Mouse (Mus musculus) stomach, embryonic 16.5 days (tissue): ENCODE measurements around the gene Zfp970. TPM values are rescaled to one million over a fixed set of nuclear protein-coding genes. Genes with fewer than 3 reads are reported as not detected.
"Not testable (repeated sequence)": the region's sequence is repeated elsewhere in the genome, so short reads cannot be mapped to it uniquely, and the experiment has no call there.

Experiments used
- ATAC-seq: fragments of 200-750 bp; cut with Nextera tagmentation; 2 replicates; pipeline ENCODE4 v1.8.0; 2017; ENCODE audit warnings: moderate number of reproducible peaks, moderate TSS enrichment; ENCODE audit not compliant: insufficient read depth, low FRiP score
- H3K27ac ChIP-seq: fragments of 300-500 bp; sonication (generic); 2 replicates; pipeline ENCODE4 v1.5.1; 2014; ENCODE audit warnings: low read length
- H3K27me3 ChIP-seq: fragments of 300-500 bp; sonication (generic); 2 replicates; pipeline ENCODE4 v1.6.1; 2014; ENCODE audit warnings: low read length, control low read depth, mixed read lengths; ENCODE audit not compliant: control insufficient read depth, insufficient read depth
- H3K36me3 ChIP-seq: fragments of 300-500 bp; sonication (generic); 2 replicates; pipeline ENCODE4 v1.6.1; 2014; ENCODE audit warnings: low read length; ENCODE audit not compliant: control insufficient read depth, insufficient read depth
- H3K4me1 ChIP-seq: fragments of 300-500 bp; sonication (generic); 2 replicates; pipeline ENCODE4 v1.6.1; 2014; ENCODE audit warnings: low read length, control low read depth, mixed read lengths; ENCODE audit not compliant: control insufficient read depth, insufficient read depth
- H3K4me2 ChIP-seq: fragments of 300-500 bp; sonication (generic); 2 replicates; pipeline ENCODE4 v1.6.1; 2014; ENCODE audit warnings: low read depth, low read length, mixed read lengths
- H3K4me3 ChIP-seq: fragments of 300-500 bp; sonication (generic); replicated peaks from 2 replicates; pipeline ENCODE4 v1.5.1; 2014; ENCODE audit warnings: mild to moderate bottlenecking, low read length
- H3K9ac ChIP-seq: fragments of 300-500 bp; sonication (generic); 2 replicates; pipeline ENCODE4 v1.6.1; 2014; ENCODE audit warnings: low read length
- H3K9me3 ChIP-seq: fragments of 300-500 bp; sonication (generic); replicated peaks from 2 replicates; pipeline ENCODE4 v1.6.1; 2016; ENCODE audit warnings: low read length, control low read depth; ENCODE audit not compliant: control insufficient read depth
- WGBS: fragments of 180-500 bp; shearing (Covaris S2); extraction: QIAGEN DNeasy Blood & Tissue Kit; methylation state at CpG from one replicate; pipeline ENCODE4 v1.1.7; 2014; 5-methylcytosine and 5-hydroxymethylcytosine counted together
- polyA plus RNA-seq: library from polyadenylated mRNA; unstranded; fragments of >200 nt; fragmentation: Nextera tagmentation; extraction: Ambion mirVana; gene quantifications from 2 replicates; pipeline ENCODE4 v1.2.1, GENCODE M21; 2015

The Zfp970 gene
- polyA plus RNA-seq: 18.5 and 19.1 TPM in 2 replicates

DNA sequence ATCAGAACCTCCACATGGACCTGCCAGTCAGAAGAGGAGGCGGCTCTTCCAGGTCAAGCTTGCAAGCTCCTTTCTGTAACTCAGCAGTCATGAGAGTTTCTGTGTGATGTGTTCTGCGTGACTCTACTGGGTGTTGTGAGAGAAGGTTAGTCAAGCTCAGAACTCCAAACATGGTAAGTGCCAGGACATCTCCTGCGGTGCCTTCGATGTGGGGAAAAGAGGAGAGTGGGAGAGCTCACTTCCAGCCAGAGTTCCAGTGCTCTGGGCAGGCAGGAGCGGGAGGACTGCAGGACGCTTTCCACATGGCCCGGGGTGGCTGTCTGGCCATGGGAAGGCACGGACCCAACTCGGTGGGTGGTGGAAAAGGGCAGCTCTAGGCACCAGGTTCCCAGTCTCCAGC lies at the start of gene Zfp970:
Gene Zfp970 (plus strand): TSS at position 58 of the 400 bp plus-strand sequence.
- H3K27ac ChIP-seq, H3K27me3 ChIP-seq, H3K9me3 ChIP-seq, H3K36me3 ChIP-seq, ATAC-seq, H3K4me1 ChIP-seq: not testable (repeated sequence)
- peak within 1 kb of the TSS; percentile 42 for H3K4me2 ChIP-seq
- peak within 1 kb of the TSS; percentile 46 for H3K9ac ChIP-seq
- H3K4me3 ChIP-seq: peak within 1 kb of the TSS; percentile 43
- 2% methylated on average over 7 of the region's 9 CpGs for WGBS

DNA sequence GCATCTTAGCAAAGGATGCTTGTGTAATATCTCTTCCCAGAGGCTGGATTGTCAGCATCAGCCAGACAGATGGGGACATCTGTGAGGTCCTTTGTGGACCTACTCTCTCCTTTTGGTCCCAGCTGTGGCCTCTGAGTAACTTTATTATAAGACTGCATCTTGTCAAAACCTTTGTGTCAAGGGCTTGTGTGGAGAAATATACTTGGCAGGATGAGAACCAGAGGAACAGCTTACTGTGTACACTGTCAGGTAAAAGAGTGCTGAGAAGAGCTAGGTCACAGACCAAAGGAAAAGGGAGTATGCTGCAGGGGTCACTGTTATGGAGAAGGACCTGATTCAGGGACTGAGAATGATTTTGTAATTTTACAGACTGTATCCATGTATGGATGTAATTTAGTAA lies 3.7 kb downstream of the Zfp970 start:
- not testable (repeated sequence) for H3K4me1 ChIP-seq, H3K4me2 ChIP-seq, H3K4me3 ChIP-seq, H3K27me3 ChIP-seq, H3K36me3 ChIP-seq, H3K27ac ChIP-seq, ATAC-seq, H3K9me3 ChIP-seq, H3K9ac ChIP-seq

DNA sequence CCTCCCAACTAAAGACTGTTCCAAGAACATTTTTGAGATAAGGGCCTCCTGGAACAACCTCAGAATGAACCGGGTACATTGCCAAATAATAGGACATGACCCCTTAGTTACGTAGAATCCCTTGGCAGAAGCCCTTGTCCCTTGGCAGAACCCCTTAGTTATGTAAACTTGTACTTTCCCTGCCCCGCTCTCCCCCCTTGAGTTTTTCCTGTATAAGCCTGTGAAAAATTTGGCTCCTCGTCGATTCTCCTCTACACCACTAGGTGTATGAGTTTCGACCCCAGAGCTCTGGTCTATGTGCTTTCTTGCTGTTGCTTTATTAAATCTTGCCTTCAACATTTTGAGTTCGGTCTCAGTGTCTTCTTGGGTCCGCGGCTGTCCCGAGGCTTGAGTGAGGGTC lies 7.7 kb downstream of the Zfp970 start:
- not testable (repeated sequence) for H3K9me3 ChIP-seq, H3K9ac ChIP-seq, H3K4me3 ChIP-seq, H3K4me2 ChIP-seq, H3K27ac ChIP-seq, H3K36me3 ChIP-seq, ATAC-seq, H3K27me3 ChIP-seq, H3K4me1 ChIP-seq
- 80% methylated on average over 5 of the region's 10 CpGs for WGBS

DNA sequence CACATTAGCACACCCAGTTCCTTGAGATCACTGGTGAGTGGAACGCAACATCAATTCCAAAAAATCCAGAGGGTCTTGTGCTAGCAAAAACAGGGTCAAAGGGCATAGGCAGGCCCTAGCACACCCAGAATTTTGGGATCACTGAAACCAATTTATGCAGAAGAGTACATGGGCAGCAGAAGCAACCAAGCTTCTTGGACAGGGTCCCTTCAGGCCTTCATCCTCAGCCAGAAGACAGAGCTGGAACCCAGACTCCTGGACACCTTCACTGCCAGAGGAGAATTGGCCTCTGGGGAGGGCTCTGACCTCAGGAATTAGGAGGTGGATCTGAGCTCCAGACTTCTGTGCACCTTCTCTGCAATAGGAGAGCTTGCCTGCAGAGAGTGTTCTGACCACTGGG lies 17.4 kb downstream of the Zfp970 start:
- not testable (repeated sequence) for H3K27ac ChIP-seq, H3K9ac ChIP-seq, H3K9me3 ChIP-seq, H3K4me2 ChIP-seq, H3K4me1 ChIP-seq, ATAC-seq, H3K4me3 ChIP-seq, H3K27me3 ChIP-seq, H3K36me3 ChIP-seq
- WGBS: 88% methylated on average over 1 of the region's 1 CpGs

DNA sequence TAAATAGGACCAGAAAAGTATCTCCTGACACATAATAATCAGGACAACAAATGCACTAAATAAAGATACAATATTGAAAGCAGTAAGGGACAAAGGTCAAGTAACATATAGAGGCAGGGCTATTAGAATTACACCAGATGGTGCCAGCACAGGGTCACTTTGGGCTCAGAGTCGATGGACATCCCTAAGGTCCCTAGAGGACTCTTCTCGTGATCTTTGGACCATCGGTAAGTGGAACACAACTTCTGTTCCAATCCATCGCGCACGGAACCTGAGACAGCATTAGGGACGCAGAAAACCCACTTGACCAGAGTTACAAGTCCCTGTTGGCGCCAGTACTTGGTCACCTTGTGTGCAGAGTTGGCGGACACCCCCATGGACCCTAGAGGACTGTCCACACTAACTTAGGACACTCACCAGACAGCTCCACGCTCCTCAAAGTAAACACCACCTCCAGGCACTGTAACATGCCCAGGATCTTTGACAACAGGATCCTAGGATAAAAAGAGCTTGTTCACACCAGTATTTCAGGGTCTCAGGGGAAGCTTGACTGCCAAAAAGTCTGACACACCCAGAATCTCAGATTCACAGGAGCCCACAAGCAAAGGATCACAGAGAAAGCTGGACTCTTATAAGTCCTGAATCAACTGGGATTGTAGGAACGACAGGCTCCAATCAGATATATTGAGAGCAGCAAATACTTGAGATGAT lies 18.9 kb downstream of the Zfp970 start:
- H3K9me3 ChIP-seq: not testable (repeated sequence)
- 87% methylated on average over 11 of the region's 11 CpGs for WGBS

DNA sequence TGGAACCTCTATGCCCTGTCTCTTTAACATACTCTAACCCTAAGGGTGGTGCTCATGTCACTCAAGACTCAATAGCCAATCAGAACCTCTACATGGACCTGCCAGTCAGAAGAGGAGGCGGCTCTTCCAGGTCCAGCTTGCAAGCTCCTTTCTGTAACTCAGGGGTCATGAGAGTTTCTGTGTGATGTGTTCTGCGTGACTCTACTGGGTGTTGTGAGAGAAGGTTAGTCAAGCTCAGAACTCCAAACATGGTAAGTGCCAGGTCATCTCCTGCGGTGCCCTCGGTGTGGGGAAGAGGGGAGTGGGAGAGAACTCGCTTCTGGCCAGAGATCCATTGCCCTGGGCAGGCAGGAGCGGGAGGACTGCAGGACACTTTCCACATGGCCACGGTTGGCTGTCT lies 33.5 kb downstream of the Zfp970 start, which contains the start of gene Gm14403:
Gene Gm14403 (plus strand): TSS at position 149 of the 400 bp plus-strand sequence.
- H3K36me3 ChIP-seq, H3K9ac ChIP-seq, H3K27ac ChIP-seq, H3K4me1 ChIP-seq, H3K27me3 ChIP-seq, H3K9me3 ChIP-seq, ATAC-seq: not testable (repeated sequence)
- peak within 1 kb of the TSS; percentile 46 for H3K4me3 ChIP-seq
- 13% methylated on average over 7 of the region's 7 CpGs for WGBS
- H3K4me2 ChIP-seq: peak within 1 kb of the TSS; percentile 40

More for the DNA sequence above, 18.9 kb downstream of the Zfp970 start:
- H3K4me2 ChIP-seq, ATAC-seq, H3K4me1 ChIP-seq, H3K9ac ChIP-seq, H3K36me3 ChIP-seq, H3K4me3 ChIP-seq, H3K27me3 ChIP-seq, H3K27ac ChIP-seq: not testable (repeated sequence)

DNA sequence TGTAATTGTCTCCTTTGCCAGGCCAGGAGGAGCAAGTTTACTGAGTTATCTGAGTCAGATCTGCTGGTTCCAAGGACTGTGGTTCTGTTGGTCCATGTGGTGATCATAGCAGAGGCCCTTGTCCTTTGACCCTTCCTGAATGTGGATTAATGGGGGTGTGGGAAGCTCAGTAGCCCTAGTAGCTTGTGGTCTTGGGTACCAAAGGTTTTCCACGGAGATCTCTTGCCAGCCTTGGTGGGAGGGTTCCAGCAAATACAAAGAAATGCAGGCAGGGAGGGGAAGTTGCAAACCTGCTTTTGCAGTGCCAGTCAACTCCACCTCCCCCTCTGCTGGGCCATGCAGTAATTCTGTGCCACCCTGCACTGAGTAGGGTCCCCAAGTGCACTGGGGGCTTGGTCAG lies 34.6 kb downstream of the Zfp970 start:
- H3K4me1 ChIP-seq, H3K4me3 ChIP-seq, H3K27me3 ChIP-seq, H3K36me3 ChIP-seq, ATAC-seq, H3K9me3 ChIP-seq, H3K4me2 ChIP-seq, H3K9ac ChIP-seq, H3K27ac ChIP-seq: not testable (repeated sequence)
- WGBS: 59% methylated on average over 1 of the region's 1 CpGs

DNA sequence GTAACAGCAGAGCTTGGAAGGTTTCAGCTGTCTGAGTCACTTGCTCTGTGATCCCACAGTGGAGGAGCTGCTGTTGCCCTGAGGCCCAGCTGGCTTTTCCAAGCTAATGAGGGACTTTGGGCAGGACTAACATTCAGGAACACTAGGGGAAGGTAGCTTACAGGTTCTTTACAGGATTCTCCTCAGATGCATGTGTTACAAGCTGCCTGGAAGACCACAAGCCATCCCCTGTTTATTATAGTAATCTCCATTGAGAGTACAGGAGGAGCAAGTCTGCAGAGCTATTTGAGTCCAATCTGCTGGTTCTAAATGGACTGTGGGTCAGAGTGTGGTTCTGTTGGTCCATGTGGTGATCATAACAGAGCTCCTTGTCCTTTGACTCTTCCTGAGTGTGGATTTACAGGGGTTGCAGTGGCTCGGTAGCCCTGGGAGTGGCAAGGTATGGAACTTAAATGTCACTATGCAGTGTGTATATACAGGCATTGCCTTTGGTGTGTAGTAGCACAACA lies 40.7 kb downstream of the Zfp970 start:
- not testable (repeated sequence) for H3K27ac ChIP-seq, H3K4me2 ChIP-seq, H3K9ac ChIP-seq, H3K27me3 ChIP-seq, H3K4me1 ChIP-seq, H3K36me3 ChIP-seq, H3K4me3 ChIP-seq, H3K9me3 ChIP-seq, ATAC-seq
- WGBS: 77% methylated on average over 1 of the region's 1 CpGs

DNA sequence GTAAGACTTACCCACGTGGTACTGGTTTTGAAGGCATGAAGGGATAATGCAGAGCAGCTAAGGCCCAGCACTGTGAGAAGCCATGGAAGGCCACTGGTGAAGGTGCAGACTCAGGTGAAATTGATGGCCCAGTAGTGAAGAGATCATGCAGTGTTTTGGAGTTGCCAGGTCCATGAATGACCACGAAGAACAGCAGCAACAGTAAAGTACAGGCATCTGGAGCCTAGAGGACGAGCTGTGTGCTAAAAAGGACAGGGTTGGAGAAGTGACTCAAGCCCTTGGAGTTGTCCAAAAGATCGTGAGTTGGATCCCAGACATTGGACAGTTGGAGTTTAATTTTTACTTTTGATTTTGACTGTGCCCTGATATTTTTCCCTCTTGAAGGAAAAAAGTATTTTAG lies 46.8 kb downstream of the Zfp970 start:
- 61% methylated on average over 4 of the region's 4 CpGs for WGBS
- not testable (repeated sequence) for ATAC-seq

More for the DNA sequence above, 46.8 kb downstream of the Zfp970 start:
- not testable (repeated sequence) for H3K27me3 ChIP-seq, H3K4me1 ChIP-seq, H3K36me3 ChIP-seq, H3K4me2 ChIP-seq, H3K9me3 ChIP-seq, H3K4me3 ChIP-seq, H3K27ac ChIP-seq, H3K9ac ChIP-seq
